Mouse (Mus musculus) thymus, postnatal 36 days (tissue): ENCODE results near the gene Ap3b2.
A peak's percentile ranks its signal among the peaks of the same experiment; 100 is the strongest.

Source experiments
- DNase-seq, 2 experiments: peaks; one replicate each; pipeline ENCODE4 v3.0.0; 2022; ENCODE audit warnings: mixed read lengths in 2 of 2

The Ap3b2 gene

GRCm38 (mm10) chr7:81475221-81475620 is 18.5 kb downstream of the Ap3b2 start:
- no peak for DNase-seq

- DNase-seq, result no peak
Observed at GRCm38 (mm10) chr7:81464906-81465450, 28.7 kb downstream of the Ap3b2 start.

- DNase-seq, result no peak
Observed at GRCm38 (mm10) chr7:81464116-81464515, 29.6 kb downstream of the Ap3b2 start.

- no peak for DNase-seq
Observed at GRCm38 (mm10) chr7:81462815-81463214, 30.9 kb downstream of the Ap3b2 start.

DNA sequence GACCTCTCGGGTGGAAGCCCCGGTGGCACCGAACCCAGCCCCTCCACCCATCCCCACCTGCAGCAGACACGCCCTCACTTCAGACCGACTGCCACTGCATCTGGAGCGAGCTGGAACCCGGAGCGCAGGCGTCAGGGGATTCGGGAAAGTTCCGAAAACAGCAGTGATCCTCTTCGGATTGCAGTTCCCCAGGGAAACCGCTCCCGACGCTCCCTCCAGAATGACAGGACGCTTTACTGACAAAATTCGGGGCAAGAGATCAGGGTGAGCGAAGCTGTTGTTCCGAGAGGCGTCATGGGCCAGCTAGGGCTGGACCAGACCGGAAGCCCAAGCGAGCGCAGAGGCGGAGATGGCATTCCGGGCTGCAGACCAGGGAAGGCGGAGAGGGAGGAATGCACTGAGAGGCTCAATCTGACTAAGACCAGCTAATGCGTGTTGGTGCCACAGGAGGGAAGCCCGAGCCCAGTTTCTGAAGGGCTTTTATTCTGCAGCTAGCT is 38.5 kb downstream of the Ap3b2 start, which contains the start of gene Cpeb1:
Cpeb1 (minus strand) TSS at position 311 of the 497 bp plus-strand sequence.
- no peak for DNase-seq

- DNase-seq, result peak; percentile 5 to 19
Observed at GRCm38 (mm10) chr7:81454331-81455039, 39.2 kb downstream of the Ap3b2 start.

GRCm38 (mm10) chr7:81453443-81454274 is 40.1 kb downstream of the Ap3b2 start:
- peak; percentile 43 to 51 for DNase-seq

GRCm38 (mm10) chr7:81452971-81453441 is 40.7 kb downstream of the Ap3b2 start:
- DNase-seq, result no peak
